Mouse (Mus musculus) heart, embryonic 11.5 days (tissue): ENCODE data around the gene Cdc42ep2. TPM values are rescaled to one million over a fixed set of nuclear protein-coding genes. Genes with fewer than 3 reads are reported as not detected.

Source experiments
- ATAC-seq: fragments of 200-750 bp; cut with Nextera tagmentation; replicated peaks from 2 replicates; pipeline ENCODE4 v1.8.0; 2017; ENCODE audit warnings: moderate library complexity; ENCODE audit not compliant: insufficient number of reproducible peaks, low FRiP score, low TSS enrichment
- H3K27ac ChIP-seq: fragments of 300-500 bp; sonication (generic); 2 replicates; pipeline ENCODE4 v1.5.1; 2014; ENCODE audit warnings: mild to moderate bottlenecking, low read depth, low read length
- H3K27me3 ChIP-seq: fragments of 300-500 bp; sonication (generic); 2 replicates; pipeline ENCODE4 v1.6.1; 2014; ENCODE audit warnings: mild to moderate bottlenecking, low read length, mixed read lengths; ENCODE audit not compliant: control insufficient read depth, insufficient read depth
- H3K36me3 ChIP-seq: fragments of 300-500 bp; sonication (generic); 2 replicates; pipeline ENCODE4 v1.6.1; 2014; ENCODE audit warnings: mild to moderate bottlenecking, low read length, moderate library complexity, mixed read lengths; ENCODE audit not compliant: control insufficient read depth, insufficient read depth
- H3K4me1 ChIP-seq: fragments of 300-500 bp; sonication (generic); 2 replicates; pipeline ENCODE4 v1.6.1; 2014; ENCODE audit warnings: low read length; ENCODE audit not compliant: control insufficient read depth, insufficient read depth
- H3K4me2 ChIP-seq: fragments of 300-500 bp; sonication (generic); 2 replicates; pipeline ENCODE4 v1.6.1; 2014; ENCODE audit warnings: mild to moderate bottlenecking, moderate library complexity
- H3K4me3 ChIP-seq: fragments of 300-500 bp; sonication (generic); 2 replicates; pipeline ENCODE4 v1.5.1; 2014; ENCODE audit warnings: low read depth, low read length
- H3K9ac ChIP-seq: fragments of 300-500 bp; sonication (generic); 2 replicates; pipeline ENCODE4 v1.6.1; 2014; ENCODE audit warnings: mild to moderate bottlenecking, low read depth, low read length, moderate library complexity
- H3K9me3 ChIP-seq: fragments of 300-500 bp; sonication (generic); replicated peaks from 2 replicates; pipeline ENCODE4 v1.6.1; 2016; ENCODE audit warnings: low read length; ENCODE audit not compliant: control insufficient read depth
- WGBS: fragments of 180-500 bp; shearing (Covaris S2); extraction: QIAGEN DNeasy Blood & Tissue Kit; methylation state at CpG from one replicate; pipeline ENCODE4 v1.1.7; 2014; ENCODE audit not compliant: insufficient replicate concordance; 5-methylcytosine and 5-hydroxymethylcytosine counted together
- polyA plus RNA-seq: library from polyadenylated mRNA; unstranded; fragments of >200 nt; fragmentation: Nextera tagmentation; extraction: Ambion mirVana; gene quantifications from 2 replicates; pipeline ENCODE4 v1.2.1, GENCODE M21; 2014

The Cdc42ep2 gene
- polyA plus RNA-seq, 1 experiment from 2014 or later = 6.3 TPM

- Histone ChIP-seq H3K4me1 (peaks cover 8% of the 10 kb centered on the region), H3K27ac (no peak overlapping the region), H3K9ac (no peak overlapping the region), H3K4me2 (no peak overlapping the region), H3K36me3 (no peaks in the 10 kb centered on the region), H3K9me3 (no peaks in the 10 kb centered on the region), H3K4me3 (no peak overlapping the region), H3K27me3 (no peaks in the 10 kb centered on the region)
- ATAC-seq = no peak
- 71% methylated on average over 3 of the region's 3 CpGs for WGBS
These were observed 45.7 kb downstream of the Cdc42ep2 start for GRCm38 (mm10) chr19:5878916-5879315.

GRCm38 (mm10) chr19:5878362-5878722 lies 46.3 kb downstream of the Cdc42ep2 start:
- Histone ChIP-seq H3K4me3 (no peak overlapping the region), H3K27me3 (no peaks in the 10 kb centered on the region), H3K4me1 (peaks cover 11% of the 10 kb centered on the region), H3K4me2 (no peak overlapping the region), H3K36me3 (no peaks in the 10 kb centered on the region), H3K9ac (0 out of 2 replicates have a peak overlapping the region, but pooled peaks have one; percentile 10), H3K9me3 (no peaks in the 10 kb centered on the region), H3K27ac (no peak overlapping the region)
- no peak for ATAC-seq
- WGBS = 63% methylated on average over 7 of the region's 7 CpGs

GRCm38 (mm10) chr19:5877618-5878361 lies 46.8 kb downstream of the Cdc42ep2 start, which contains the start of gene Slc25a45:
Gene Slc25a45, plus strand, starts transcription at chr19:5877808.
- no peaks in the 10 kb centered on the region for H3K9me3 ChIP-seq
- H3K4me1 ChIP-seq = peaks cover 17% of the 10 kb centered on the region
- WGBS = 41% methylated on average over 15 of the region's 15 CpGs
- H3K4me2 ChIP-seq = peak within 1 kb of the TSS; percentile 18; the same call in 1 of the 2 replicates
- no peaks in the 10 kb centered on the region for H3K36me3 ChIP-seq
- peak within 1 kb of the TSS; percentile 51; the same call in 1 of the 2 replicates for H3K27ac ChIP-seq
- H3K9ac ChIP-seq = peak within 1 kb of the TSS; percentile 50
- no peak within 1 kb of the TSS for H3K4me3 ChIP-seq
- no peaks in the 10 kb centered on the region for H3K27me3 ChIP-seq
- no peak for ATAC-seq

DNA sequence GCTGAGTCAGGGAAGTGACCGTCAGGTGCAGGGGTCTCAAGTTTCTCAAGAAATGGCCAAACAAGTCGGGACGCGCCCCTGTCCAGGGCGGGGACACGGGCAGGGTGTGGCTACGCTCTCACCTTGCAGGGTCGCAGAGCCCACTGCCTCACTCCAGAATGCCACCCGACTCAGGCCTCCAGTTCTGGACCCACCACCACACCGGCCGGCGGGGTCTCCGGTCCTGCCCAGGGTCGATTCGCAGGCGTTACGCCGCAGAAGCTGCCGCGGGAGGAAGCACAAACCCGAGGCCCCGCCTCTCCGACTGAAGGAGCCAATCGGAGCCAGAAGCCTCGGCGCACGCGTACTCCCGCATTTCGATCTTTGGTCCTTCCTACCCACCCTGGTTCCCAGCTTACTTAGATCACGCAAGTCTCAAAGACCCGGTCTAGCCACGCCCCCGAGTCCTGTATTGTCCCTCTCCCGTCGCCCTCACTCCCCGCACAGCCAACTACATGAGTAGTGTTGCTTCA lies 49.6 kb downstream of the Cdc42ep2 start, which contains the start of gene Frmd8:
Gene Frmd8 (minus strand): TSS at position 306 of the 512 bp plus-strand sequence.
- peak; percentile 59 for ATAC-seq

DNA sequence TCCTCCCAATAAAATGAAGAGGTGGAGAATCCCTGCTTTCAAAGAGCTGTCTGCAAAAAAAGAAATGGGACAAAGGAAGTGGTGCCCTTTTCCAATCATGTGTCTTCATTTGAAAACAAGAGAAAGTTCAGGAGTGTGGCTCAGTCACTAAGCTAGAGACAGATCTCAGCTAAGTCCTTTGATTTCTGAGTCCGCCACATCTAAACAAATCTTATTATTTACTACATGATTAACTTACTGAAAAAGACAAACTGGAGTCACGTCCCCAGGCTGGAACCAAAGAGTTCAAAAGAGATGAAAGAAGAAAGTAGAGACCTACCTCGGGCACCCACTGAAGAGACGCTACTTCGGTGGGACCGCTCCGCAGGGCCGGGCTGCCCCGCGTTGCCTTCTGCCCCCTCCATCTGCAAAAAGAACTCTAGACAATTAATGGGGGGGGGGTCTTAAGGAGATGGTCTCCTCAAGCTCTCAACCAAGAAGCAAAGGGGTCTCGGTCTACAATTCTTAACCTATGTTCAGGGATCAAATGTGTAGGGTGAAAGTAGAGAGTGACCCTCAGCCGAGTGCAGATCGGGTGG lies 50.1 kb downstream of the Cdc42ep2 start:
- Histone ChIP-seq H3K9me3 (no peaks in the 10 kb centered on the region), H3K27me3 (no peaks in the 10 kb centered on the region), H3K36me3 (peaks cover 4% of the 10 kb centered on the region; the same call in 1 of the 2 replicates), H3K4me2 (peak overlapping the region; percentile 81), H3K27ac (no peak overlapping the region), H3K9ac (peak overlapping the region; percentile 89), H3K4me3 (peak overlapping the region; percentile 76), H3K4me1 (peaks cover 38% of the 10 kb centered on the region)
- ATAC-seq = no peak
- 11% methylated on average over 13 of the region's 13 CpGs for WGBS

More for the DNA sequence above, 49.6 kb downstream of the Cdc42ep2 start, which contains the start of gene Frmd8:
- Histone ChIP-seq H3K9ac (peak within 1 kb of the TSS; percentile 89), H3K36me3 (peaks cover 1% of the 10 kb centered on the region; the same call in 1 of the 2 replicates), H3K4me2 (peak within 1 kb of the TSS; percentile 81), H3K27ac (peak within 1 kb of the TSS; percentile 42), H3K4me3 (peak within 1 kb of the TSS; percentile 76), H3K9me3 (no peaks in the 10 kb centered on the region), H3K4me1 (peaks cover 38% of the 10 kb centered on the region), H3K27me3 (no peaks in the 10 kb centered on the region)
- under 1% methylated on average over 37 of the region's 37 CpGs for WGBS

DNA sequence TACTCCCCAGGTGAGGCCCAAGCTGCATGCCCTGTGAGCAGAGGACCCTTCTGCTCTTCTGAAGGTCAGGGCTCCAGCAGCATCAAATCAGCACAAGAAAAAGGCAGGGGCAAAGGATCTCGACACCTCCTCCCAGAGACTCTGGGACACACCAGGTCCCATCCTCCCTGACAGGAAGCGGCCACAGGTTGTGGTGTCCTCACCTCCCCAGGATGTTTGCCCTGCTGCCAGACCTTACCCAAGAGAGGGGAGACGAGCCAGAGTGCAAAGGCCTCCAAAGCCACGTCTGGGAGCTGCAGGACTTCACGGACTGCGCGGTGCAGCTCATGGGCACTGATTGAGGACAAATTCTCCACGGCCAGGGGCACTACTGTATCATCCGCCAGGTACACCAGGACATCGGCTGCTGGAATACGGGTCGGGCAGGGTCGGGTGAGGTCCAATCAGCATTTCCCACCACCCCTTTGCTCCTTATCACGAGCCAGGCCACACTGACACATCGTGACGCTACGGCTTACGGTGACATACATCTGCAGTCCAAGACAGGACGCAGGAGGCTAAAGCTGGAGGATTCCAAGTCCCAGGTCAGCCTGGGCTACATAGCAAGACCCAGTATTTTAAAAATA lies 51.6 kb downstream of the Cdc42ep2 start:
- Histone ChIP-seq H3K27ac (no peak overlapping the region), H3K9me3 (no peaks in the 10 kb centered on the region), H3K4me3 (0 out of 2 replicates have a peak overlapping the region, but pooled peaks have one; percentile 3), H3K27me3 (no peaks in the 10 kb centered on the region), H3K9ac (no peak overlapping the region), H3K4me1 (peaks cover 38% of the 10 kb centered on the region), H3K36me3 (peaks cover 10% of the 10 kb centered on the region; the same call in 1 of the 2 replicates), H3K4me2 (peak overlapping the region; percentile 17)
- WGBS = 68% methylated on average over 19 of the region's 19 CpGs
- ATAC-seq = no peak

GRCm38 (mm10) chr19:5872528-5872927 lies 52.1 kb downstream of the Cdc42ep2 start:
- ATAC-seq = no peak
- no peak overlapping the region for H3K27ac ChIP-seq
- H3K9ac ChIP-seq = no peak overlapping the region
- WGBS = 90% methylated on average over 4 of the region's 4 CpGs
- no peaks in the 10 kb centered on the region for H3K9me3 ChIP-seq
- H3K36me3 ChIP-seq = peaks cover 14% of the 10 kb centered on the region; the same call in 1 of the 2 replicates
- peaks cover 38% of the 10 kb centered on the region for H3K4me1 ChIP-seq
- H3K4me3 ChIP-seq = no peak overlapping the region
- H3K4me2 ChIP-seq = peak overlapping the region; percentile 17
- no peaks in the 10 kb centered on the region for H3K27me3 ChIP-seq

GRCm38 (mm10) chr19:5871683-5872082 lies 52.9 kb downstream of the Cdc42ep2 start:
- no peak; the same call in 1 of the 2 replicates for ATAC-seq
- 38% methylated on average over 6 of the region's 6 CpGs for WGBS

More at GRCm38 (mm10) chr19:5871683-5872082, 52.9 kb downstream of the Cdc42ep2 start:
- Histone ChIP-seq H3K4me1 (peaks cover 38% of the 10 kb centered on the region), H3K9ac (peak overlapping the region; percentile 68), H3K4me3 (no peak overlapping the region), H3K27ac (peak overlapping the region; percentile 91), H3K27me3 (no peaks in the 10 kb centered on the region), H3K36me3 (peaks cover 15% of the 10 kb centered on the region; the same call in 1 of the 2 replicates), H3K9me3 (no peaks in the 10 kb centered on the region), H3K4me2 (peak overlapping the region; percentile 51)
